Mouse (Mus musculus) lung, embryonic 14.5 days (tissue): ENCODE data around the gene Rbm19. TPM values are rescaled to one million over a fixed set of nuclear protein-coding genes. Genes with fewer than 3 reads are reported as not detected.

ENCODE experiments used
- ATAC-seq: fragments of 200-750 bp; cut with Nextera tagmentation; 2 replicates; pipeline ENCODE4 v1.8.0; 2017; ENCODE audit warnings: mild to moderate bottlenecking, moderate TSS enrichment, moderate library complexity; ENCODE audit not compliant: insufficient read depth
- DNase-seq: peaks from one replicate; pipeline ENCODE4 v3.0.0-alpha.2; 2015
- H3K27ac ChIP-seq: fragments of 300-500 bp; sonication (generic); 2 replicates; pipeline ENCODE4 v1.5.1; 2014; ENCODE audit warnings: low read depth, mild to moderate bottlenecking, moderate library complexity
- H3K27me3 ChIP-seq: fragments of 300-500 bp; sonication (generic); 2 replicates; pipeline ENCODE4 v1.6.1; 2014; ENCODE audit warnings: low read length, control low read depth; ENCODE audit not compliant: insufficient read depth
- H3K36me3 ChIP-seq: fragments of 300-500 bp; sonication (generic); 2 replicates; pipeline ENCODE4 v1.6.1; 2014; ENCODE audit warnings: control low read depth; ENCODE audit not compliant: insufficient read depth
- H3K4me1 ChIP-seq: fragments of 300-500 bp; sonication (generic); 2 replicates; pipeline ENCODE4 v1.6.1; 2014; ENCODE audit warnings: antibody characterized with exemption, control low read depth; ENCODE audit not compliant: insufficient read depth
- H3K4me2 ChIP-seq: fragments of 300-500 bp; sonication (generic); 2 replicates; pipeline ENCODE4 v1.6.1; 2014; ENCODE audit warnings: mild to moderate bottlenecking
- H3K4me3 ChIP-seq: fragments of 300-500 bp; sonication (generic); 2 replicates; pipeline ENCODE4 v1.5.1; 2014; ENCODE audit warnings: low read depth, low read length
- H3K9ac ChIP-seq: fragments of 300-500 bp; sonication (generic); 2 replicates; pipeline ENCODE4 v1.6.1; 2014
- H3K9me3 ChIP-seq: fragments of 300-500 bp; sonication (generic); 2 replicates; pipeline ENCODE4 v1.6.1; 2016; ENCODE audit warnings: low read depth, low read length, control low read depth
- CTCF ChIP-seq: IDR thresholded peaks from 2 replicates; pipeline ENCODE4 v1.5.1; 2016; ENCODE audit warnings: antibody characterized with exemption, low read depth
- WGBS: fragments of 180-500 bp; shearing (Covaris S2); extraction: QIAGEN DNeasy Blood & Tissue Kit; methylation state at CpG from one replicate; pipeline ENCODE4 v1.1.7; 2014; 5-methylcytosine and 5-hydroxymethylcytosine counted together
- polyA plus RNA-seq: library from polyadenylated mRNA; unstranded; fragments of >200 nt; fragmentation: Nextera tagmentation; extraction: Ambion mirVana; gene quantifications from 2 replicates; pipeline ENCODE4 v1.2.1, GENCODE M21; 2014

Gene Rbm19
- polyA plus RNA-seq, 1 experiment from 2014 or later: 23.0 TPM

- H3K9ac ChIP-seq: no peak overlapping the region
- H3K4me1 ChIP-seq: no peaks in the 10 kb centered on the region
- no peak overlapping the region for H3K4me3 ChIP-seq
- no peak for ATAC-seq
- WGBS: 39% methylated on average over 6 of the region's 6 CpGs
- no peaks in the 10 kb centered on the region for H3K27me3 ChIP-seq
- H3K9me3 ChIP-seq: no peaks in the 10 kb centered on the region
- DNase-seq: peak; percentile 73
- peaks cover 49% of the 10 kb centered on the region for H3K36me3 ChIP-seq
- H3K27ac ChIP-seq: no peak overlapping the region
- peak; percentile 91 for TF ChIP-seq CTCF
- H3K4me2 ChIP-seq: no peak overlapping the region
Observed at GRCm38 (mm10) chr5:120134000-120134399, 17.7 kb downstream of the Rbm19 start.

- no peak overlapping the region for H3K27ac ChIP-seq
- no peak overlapping the region for H3K4me2 ChIP-seq
- no peaks in the 10 kb centered on the region for H3K4me1 ChIP-seq
- DNase-seq (no peak), ATAC-seq (no peak)
- TF ChIP-seq CTCF: no peak
- 87% methylated on average over 14 of the region's 14 CpGs for WGBS
- no peak overlapping the region for H3K9ac ChIP-seq
- H3K36me3 ChIP-seq: peaks cover 39% of the 10 kb centered on the region
- H3K9me3 ChIP-seq: no peaks in the 10 kb centered on the region
- H3K4me3 ChIP-seq: no peak overlapping the region
- no peaks in the 10 kb centered on the region for H3K27me3 ChIP-seq
Observed at GRCm38 (mm10) chr5:120135337-120135736, 19.1 kb downstream of the Rbm19 start.

DNA sequence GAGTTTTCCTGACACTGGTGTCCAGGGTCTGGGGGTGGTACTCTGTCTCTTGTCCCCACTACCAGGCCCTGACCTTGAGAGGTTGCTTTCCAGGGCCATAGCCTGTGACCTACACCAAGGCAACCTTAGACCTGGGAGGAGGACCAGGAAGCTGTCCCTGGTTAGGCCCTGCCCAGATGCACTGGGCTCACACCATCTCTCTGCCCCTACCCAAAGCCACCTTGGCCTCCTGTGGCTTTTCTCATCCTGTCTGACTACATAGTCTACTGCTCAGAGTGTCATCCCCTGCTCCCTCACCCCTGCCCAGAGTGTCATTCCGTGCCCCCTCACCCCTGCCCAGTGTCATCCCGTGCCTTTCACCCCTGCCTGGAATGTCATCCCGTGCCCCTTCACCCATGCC is 19.6 kb downstream of the Rbm19 start:
- TF ChIP-seq CTCF: no peak
- Histone ChIP-seq H3K4me2 (0 out of 2 replicates have a peak overlapping the region, but pooled peaks have one; percentile 15), H3K9me3 (no peaks in the 10 kb centered on the region), H3K4me3 (no peak overlapping the region), H3K27ac (no peak overlapping the region), H3K36me3 (peaks cover 34% of the 10 kb centered on the region), H3K9ac (no peak overlapping the region), H3K4me1 (no peaks in the 10 kb centered on the region), H3K27me3 (no peaks in the 10 kb centered on the region)
- WGBS: 56% methylated on average over 3 of the region's 3 CpGs
- ATAC-seq: 0 out of 2 replicates have a peak, but pooled peaks have one; percentile 4
- no peak for DNase-seq

DNA sequence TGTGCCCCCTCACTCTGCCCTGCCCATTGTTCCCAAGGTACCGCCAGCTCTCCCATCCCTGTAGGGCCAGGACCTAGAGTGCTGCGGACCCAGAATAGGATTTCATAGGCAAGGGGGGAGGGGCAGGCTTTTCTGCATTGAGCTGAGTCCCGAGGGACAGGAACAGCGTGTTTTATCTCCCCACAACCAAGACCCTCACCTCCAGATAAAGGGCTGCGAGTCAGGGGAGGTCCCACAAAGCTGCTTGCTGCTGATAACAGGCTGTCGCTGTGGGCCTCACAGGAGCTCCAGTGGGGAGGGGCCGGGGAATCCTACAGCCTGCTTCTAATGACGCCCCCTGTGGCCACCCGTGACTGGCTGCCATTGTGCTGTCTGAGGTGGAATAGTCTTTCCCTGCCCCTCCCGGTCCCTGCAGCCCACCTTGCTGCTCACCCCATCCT is 20.0 kb downstream of the Rbm19 start:
- Histone ChIP-seq H3K27ac (no peak overlapping the region), H3K4me3 (no peak overlapping the region), H3K36me3 (peaks cover 30% of the 10 kb centered on the region), H3K9me3 (no peaks in the 10 kb centered on the region), H3K4me2 (0 out of 2 replicates have a peak overlapping the region, but pooled peaks have one; percentile 15), H3K4me1 (no peaks in the 10 kb centered on the region), H3K27me3 (no peaks in the 10 kb centered on the region), H3K9ac (no peak overlapping the region)
- no peak for DNase-seq
- no peak for TF ChIP-seq CTCF
- 0 out of 2 replicates have a peak, but pooled peaks have one; percentile 42 for ATAC-seq
- WGBS: 36% methylated on average over 10 of the region's 10 CpGs

DNA sequence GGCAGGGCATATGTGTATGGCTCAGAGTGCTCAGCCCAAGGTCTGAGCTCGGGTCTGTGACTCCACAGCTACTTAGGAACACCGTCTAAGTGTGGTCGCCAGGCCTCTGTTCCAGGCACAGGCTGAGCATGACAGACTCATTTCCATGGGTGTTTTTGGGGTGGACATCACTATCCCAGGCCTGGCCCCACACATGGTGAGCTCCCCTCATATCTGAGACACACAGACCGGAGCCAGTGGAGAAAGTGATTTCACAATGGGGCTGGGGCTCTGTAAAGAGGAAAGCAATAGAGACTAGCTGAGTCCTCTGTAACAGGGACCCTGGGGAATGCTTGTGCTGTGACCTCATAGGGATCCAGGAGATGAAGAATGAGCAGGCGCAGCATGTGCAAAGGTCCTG is 20.8 kb downstream of the Rbm19 start:
- no peak overlapping the region for H3K9ac ChIP-seq
- no peak overlapping the region for H3K4me3 ChIP-seq
- DNase-seq (no peak), ATAC-seq (no peak)
- 89% methylated on average over 5 of the region's 5 CpGs for whole genome bisulfite sequencing
- H3K36me3 ChIP-seq: peaks cover 31% of the 10 kb centered on the region
- H3K9me3 ChIP-seq: no peaks in the 10 kb centered on the region
- peak overlapping the region; percentile 20; the same call in 1 of the 2 replicates for H3K27ac ChIP-seq
- no peaks in the 10 kb centered on the region for H3K27me3 ChIP-seq
- no peak overlapping the region for H3K4me2 ChIP-seq
- H3K4me1 ChIP-seq: no peaks in the 10 kb centered on the region
- TF ChIP-seq CTCF: no peak

DNA sequence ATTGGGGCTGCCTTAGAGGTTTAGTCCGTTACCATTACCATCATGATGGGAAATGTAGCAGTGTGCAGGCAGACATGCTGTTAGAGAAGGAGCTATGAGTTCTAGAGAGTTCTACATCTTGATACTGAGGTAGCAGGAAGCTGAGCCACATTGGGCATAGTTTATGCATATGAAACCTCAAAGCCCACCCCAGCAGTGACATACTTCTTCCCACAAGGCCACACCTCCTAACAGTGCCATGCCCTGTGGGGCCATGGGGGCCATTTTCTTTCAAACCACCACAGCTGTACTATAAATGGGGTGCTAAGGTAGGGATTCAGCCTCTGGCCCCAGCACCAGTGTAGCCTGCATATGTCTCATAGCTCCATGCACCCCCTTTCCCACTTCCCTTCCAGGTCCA is 21.6 kb downstream of the Rbm19 start:
- Histone ChIP-seq H3K27me3 (no peaks in the 10 kb centered on the region), H3K9me3 (no peaks in the 10 kb centered on the region), H3K36me3 (peaks cover 29% of the 10 kb centered on the region), H3K27ac (no peak overlapping the region), H3K4me2 (no peak overlapping the region), H3K4me1 (no peaks in the 10 kb centered on the region), H3K9ac (no peak overlapping the region), H3K4me3 (no peak overlapping the region)
- ATAC-seq (no peak), DNase-seq (no peak)
- TF ChIP-seq CTCF: no peak
- WGBS: 92% methylated on average over 1 of the region's 1 CpGs

DNA sequence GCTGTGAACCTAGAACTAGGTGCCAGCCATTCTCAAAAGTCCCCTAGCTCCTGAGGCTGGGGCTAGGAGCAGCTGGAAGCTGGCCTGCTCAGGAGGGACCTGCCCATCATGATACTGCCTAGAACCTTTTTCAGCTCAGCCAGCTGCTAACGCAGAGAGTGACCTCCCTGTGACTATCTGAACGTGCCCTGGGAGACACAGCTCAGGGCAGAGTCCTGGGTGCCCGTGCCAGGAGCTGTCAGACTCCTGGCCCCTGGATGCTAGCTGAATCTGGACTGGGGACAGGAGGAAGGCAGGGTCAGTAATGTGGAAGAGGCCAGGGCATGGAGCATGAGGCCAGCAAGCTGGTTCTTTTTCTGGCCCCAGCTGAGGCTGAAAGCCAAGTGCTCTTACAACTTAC is 22.1 kb downstream of the Rbm19 start:
- Histone ChIP-seq H3K9me3 (no peaks in the 10 kb centered on the region), H3K27me3 (no peaks in the 10 kb centered on the region), H3K4me1 (no peaks in the 10 kb centered on the region), H3K4me3 (no peak overlapping the region), H3K27ac (no peak overlapping the region), H3K9ac (no peak overlapping the region), H3K36me3 (peaks cover 29% of the 10 kb centered on the region), H3K4me2 (no peak overlapping the region)
- no peak for TF ChIP-seq CTCF
- no peak for DNase-seq
- 80% methylated on average over 3 of the region's 3 CpGs for WGBS
- no peak for ATAC-seq

GRCm38 (mm10) chr5:120139224-120139623 is 23.0 kb downstream of the Rbm19 start:
- Histone ChIP-seq H3K36me3 (peaks cover 29% of the 10 kb centered on the region), H3K4me1 (no peaks in the 10 kb centered on the region), H3K9ac (no peak overlapping the region), H3K9me3 (no peaks in the 10 kb centered on the region), H3K27me3 (no peaks in the 10 kb centered on the region), H3K4me3 (no peak overlapping the region), H3K4me2 (no peak overlapping the region), H3K27ac (no peak overlapping the region)
- DNase-seq: peak; percentile 6
- TF ChIP-seq CTCF: no peak
- peak; percentile 44 for ATAC-seq
- 45% methylated on average over 8 of the region's 8 CpGs for WGBS
